Mouse (Mus musculus) thymus, postnatal 36 days (tissue): Measurements from ENCODE around the gene Caln1.

Source experiments
- DNase-seq, 2 experiments: peaks; one replicate each; pipeline ENCODE4 v3.0.0; 2022; ENCODE audit warnings: mixed read lengths in 2 of 2

Caln1 gene

GRCm38 (mm10) chr5:130369237-130369636, at the start of gene Caln1:
Caln1 (plus strand) TSS chr5:130369455.
- no peak for DNase-seq

DNA sequence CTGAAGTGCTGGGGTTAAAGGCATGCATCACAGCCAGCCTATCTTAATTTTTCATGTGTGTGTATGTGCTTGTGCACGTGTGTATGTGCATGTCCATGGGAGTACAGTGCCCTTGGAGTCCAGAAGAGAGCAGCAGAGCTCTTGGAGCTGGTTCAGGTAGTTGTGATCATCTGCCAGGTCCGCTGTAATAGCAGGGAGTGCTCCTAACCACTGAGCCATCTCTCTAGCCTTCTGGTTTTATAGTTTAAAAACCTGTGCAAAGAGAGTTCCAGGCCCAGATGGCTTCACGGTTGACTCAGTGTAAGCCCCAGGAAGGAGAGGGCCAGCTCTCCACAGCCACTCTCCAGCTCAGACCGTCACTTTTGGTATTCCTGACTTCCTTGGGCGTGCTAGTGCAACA, 49.5 kb upstream of the Caln1 start:
- no peak for DNase-seq

DNA sequence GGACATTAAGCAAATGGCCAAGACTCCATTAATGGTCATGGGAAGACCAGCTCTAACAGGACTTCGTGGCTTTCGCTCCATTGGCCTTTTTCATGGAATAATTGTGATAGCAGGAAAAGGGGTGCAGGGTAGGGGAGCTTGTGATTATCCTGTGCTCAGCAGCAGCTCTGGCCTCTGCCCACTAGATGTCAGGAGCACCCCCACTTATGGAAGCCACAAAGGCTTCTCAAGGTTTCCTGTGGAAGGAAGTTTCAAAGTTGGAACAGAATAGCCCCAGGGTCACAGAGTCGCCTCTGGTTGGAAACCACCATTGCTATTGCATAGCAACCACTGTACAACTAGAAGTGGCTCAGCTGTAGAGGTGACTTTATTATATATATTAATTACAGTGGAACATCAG, 48.8 kb upstream of the Caln1 start:
- no peak for DNase-seq

GRCm38 (mm10) chr5:130325486-130325885, 43.8 kb upstream of the Caln1 start:
- DNase-seq = no peak

GRCm38 (mm10) chr5:130327615-130328263, 41.5 kb upstream of the Caln1 start:
- DNase-seq = no peak

- no peak for DNase-seq
Measured at GRCm38 (mm10) chr5:130328366-130328765, 40.9 kb upstream of the Caln1 start.

GRCm38 (mm10) chr5:130329889-130330288, 39.4 kb upstream of the Caln1 start:
- no peak for DNase-seq

GRCm38 (mm10) chr5:130330801-130331200, 38.5 kb upstream of the Caln1 start:
- DNase-seq = no peak

GRCm38 (mm10) chr5:130331206-130331605, 38.0 kb upstream of the Caln1 start:
- DNase-seq = no peak

DNA sequence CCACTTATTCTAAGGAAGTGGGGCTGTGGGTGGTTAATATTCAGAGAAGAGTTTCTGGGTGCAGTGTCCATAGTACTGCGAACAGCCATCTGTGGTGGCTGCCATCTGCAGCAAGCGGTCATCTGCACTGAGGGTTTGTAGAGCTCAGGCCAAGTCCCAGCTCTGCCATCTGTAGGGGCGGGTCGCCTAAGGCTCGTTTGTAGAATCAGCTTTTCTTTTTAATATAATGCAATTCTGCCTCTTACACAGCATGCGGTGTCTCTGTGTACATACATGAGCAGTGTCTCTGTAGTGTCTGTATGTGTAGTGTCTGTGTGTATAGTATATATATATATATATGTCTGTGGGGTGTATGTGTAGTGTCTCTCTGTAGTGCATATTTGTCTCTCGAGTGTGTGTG, 35.7 kb upstream of the Caln1 start:
- DNase-seq = no peak

- no peak for DNase-seq
Measured at GRCm38 (mm10) chr5:130333971-130334370, 35.3 kb upstream of the Caln1 start.

DNA sequence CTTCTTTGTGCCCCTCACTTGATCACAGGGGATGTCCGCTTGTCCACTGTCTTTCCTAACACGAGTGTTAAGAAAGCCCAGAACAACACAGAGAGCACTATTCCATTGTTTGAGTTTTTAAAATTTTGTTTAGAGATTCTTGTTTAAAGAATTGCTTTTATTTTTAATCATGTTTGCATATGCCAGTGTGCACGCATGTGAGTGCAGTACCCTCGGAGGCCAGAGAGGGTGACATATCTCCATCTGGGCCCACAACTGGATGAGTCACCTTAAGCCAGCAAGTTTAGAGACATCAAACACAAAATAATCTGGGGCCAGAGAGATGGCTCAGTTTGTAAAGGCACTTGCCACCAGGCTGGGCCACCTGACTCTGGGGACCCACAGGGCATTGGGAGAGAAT, 33.8 kb upstream of the Caln1 start:
- DNase-seq = no peak

DNA sequence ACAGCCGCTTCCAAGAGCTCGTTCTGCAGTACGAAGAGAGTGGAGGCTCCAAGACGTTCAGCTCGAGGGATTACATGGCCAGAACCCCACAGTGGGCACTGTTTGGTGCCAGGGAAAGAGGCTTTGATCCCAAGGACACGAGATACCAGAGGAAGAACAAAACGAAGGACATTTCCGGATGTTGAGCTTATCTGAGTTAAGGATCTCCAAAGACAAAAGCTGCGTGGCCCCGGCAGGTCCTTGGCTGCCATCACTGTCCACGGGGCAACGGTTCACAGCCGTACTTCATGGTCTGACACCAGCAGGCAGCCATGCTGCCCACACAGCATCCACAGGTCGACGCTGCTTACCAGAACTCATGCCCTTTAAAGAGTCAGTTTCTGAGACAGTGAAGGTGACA, 28.6 kb upstream of the Caln1 start:
- no peak for DNase-seq

DNA sequence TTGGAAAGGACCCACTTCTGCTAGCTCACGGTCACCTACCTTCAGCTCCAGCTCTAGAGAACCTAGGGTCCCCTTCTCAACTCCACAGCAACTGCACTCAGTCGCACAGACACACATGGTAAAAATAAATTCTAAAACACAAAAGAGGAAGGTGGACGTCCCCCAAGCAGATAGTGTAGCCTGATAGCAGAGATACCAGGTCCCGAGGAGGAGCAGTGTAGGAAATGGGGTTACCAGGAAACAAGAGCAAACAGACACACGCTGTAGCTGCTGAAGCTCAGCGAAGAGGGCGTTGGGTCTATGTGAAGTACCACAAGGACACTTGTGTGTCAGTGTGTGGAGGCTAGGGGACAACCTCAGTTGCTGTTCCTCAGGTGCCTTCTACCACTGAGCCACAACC, 24.3 kb upstream of the Caln1 start:
- no peak for DNase-seq

DNA sequence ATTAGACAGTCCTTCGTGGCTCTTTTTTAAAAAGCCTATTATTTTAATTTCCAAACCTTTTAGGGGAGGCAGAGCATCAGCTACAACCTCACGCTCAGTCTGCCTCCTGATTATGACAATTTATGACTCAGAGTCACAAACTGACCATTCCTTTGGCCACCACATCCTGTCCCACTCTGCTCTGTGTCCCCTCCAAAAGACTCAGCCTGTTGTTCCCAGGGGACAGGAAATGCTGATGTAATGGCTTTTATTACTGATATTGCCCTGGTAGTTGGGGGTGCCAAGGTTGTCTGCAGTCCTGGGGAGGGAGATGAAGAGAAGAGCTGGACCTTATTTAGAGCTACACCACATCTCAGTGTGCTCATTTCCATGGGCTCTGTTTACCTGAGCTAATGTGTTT, 23.4 kb upstream of the Caln1 start:
- DNase-seq = no peak

DNA sequence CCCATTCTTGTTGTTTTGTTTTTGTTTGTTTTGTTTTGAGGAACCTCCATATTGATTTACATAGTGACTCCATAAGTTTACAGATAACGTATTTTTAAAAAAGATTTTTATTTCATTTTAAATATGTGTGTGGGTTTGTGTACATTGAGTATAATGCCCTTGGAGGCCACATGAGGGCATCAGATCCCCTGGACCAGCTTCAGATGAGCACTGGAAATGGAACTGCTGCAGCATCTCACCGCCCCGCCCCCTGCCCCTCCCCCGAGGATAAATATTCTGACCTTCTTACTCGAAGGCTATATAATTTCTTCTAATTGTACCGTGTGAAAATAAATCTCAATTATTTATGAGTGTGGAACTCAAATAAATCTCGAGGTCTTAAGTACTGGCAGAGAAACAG, 14.0 kb upstream of the Caln1 start:
- no peak for DNase-seq

GRCm38 (mm10) chr5:130363111-130363510, 6.1 kb upstream of the Caln1 start:
- no peak for DNase-seq

GRCm38 (mm10) chr5:130363773-130364172, 5.5 kb upstream of the Caln1 start:
- no peak for DNase-seq

DNA sequence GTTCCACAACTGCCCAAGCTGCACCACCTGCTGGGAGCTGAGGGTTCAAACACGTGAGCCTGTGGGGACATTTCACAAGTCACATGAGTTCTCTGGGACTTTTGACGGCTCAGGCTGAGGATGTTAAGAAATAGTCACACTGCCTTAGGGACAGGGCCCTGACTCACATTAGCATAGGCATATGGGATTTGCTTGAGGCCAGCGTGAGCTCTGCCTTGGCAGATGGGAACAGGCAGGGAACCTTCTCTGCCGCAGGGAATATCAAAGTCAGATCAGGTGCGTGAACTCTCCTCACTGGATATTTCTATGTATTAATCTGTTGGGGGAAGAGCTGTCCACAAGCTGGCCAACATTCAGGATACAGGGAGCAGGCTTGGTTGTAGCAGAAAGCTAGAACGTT, 1.0 kb upstream of the Caln1 start:
- DNase-seq = no peak

- no peak for DNase-seq
Measured at GRCm38 (mm10) chr5:130375411-130375810, 6.2 kb downstream of the Caln1 start.

DNA sequence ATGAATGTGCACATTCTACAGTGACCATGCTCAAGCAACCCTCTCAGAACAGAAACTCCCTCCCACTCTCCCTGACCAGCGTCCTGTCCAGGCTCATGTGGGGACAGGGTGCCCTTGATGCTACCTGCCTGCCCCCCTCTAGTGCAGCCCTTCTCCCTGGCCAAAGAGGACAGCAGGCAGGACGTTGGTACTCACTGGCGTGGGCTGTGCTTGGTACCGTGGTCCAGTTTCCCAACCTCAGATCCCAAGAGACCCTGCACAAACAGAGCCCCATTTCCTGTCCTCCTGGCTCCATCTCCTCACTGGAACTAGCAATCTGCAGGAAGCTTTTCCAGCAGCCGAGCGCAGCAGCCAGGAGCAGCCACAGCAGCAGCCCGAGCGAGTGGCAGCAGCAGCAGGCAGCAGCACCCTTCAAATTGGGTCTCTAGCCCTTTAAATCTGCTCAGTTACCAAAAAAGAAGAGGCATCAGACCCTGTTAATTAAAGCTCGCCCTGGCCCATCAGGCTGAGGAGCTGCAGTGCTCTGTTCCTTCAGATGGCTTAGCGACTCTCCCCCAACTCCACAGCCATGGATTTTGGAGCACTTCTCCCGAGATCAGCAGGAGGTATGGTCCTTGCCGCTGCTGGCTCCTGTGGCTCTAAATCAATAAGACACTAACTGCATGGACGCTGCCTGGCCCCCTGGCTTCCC, 15.1 kb downstream of the Caln1 start, which contains the start of gene A330070K13Rik:
Gene A330070K13Rik, minus strand, starts transcription at position 410 of the 691 bp plus-strand sequence.
- no peak for DNase-seq

GRCm38 (mm10) chr5:130386418-130386817, 17.2 kb downstream of the Caln1 start:
- DNase-seq = no peak

- DNase-seq = no peak
Measured at GRCm38 (mm10) chr5:130393618-130394355, 24.5 kb downstream of the Caln1 start.

DNA sequence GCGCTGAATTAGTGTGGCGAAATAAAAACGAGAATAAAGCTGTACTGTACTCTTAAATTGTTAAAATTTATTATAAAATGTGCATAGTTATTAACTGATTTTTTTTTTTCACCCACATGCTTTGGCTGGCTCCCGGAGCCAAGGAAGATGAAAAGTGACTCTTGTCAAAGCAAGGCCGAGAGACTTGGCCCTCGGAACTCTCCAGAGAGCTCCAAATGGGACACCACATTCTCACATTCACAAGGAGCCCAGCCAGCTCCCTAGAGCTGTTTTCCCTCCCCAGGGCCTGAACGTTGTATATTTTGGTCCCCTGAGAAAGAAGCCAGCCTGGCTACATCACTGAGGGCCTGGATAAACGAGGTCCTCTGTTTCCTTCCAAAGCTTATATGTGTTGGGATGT, 25.1 kb downstream of the Caln1 start:
- DNase-seq = no peak
